Comparison of ENCODE assay signal across 11 mouse cellular contexts in the genomic region with DNA sequence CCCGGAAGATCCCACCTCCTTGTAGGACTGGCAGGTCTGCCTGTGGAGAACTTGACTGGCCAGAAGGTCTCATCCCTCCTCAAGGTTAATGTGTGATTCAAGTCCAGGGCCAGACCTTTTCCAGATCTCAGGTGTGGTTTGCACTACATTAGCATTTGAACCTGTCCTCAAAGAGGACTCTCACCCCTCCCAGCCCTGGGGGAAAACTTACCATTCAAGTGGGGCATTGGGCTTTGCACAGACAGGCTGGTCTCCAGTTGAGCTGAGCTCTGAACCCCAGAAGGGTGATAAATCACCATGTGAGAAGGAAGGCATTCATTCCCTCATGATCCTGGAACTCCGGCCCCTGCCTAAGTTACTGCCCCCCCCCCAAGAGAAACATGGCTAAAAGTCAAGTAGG.
"Had no signal": no experiment of that assay in that cellular context is flagged by ENCODE, and none has a peak within 500 bp of the region (broad histone marks: within the 10 kb centered on the region; RNA-seq: fewer than 3 reads in every experiment).

No protein-coding gene starts in this region.

- DNase-seq: lung, adult 18-20 months; lung, embryonic 14.5 days; lung, postnatal 10 days; lung, postnatal 4 days; midbrain, embryonic 14.5 days; right cerebral cortex, postnatal 25 days; right cerebral cortex, postnatal 4 days; spleen, adult 18-20 months; thymus, adult 18-20 months; thymus, postnatal 14 days; thymus, postnatal 36 days had no signal
